Mouse (Mus musculus) small intestine, adult 2 months (tissue): ENCODE measurements at regions not wholly inside any gene's neighbourhood (a gene's known extent, or its start where the extent isn't known, plus 50 kb on each side); places are given as distances from the start of the nearest gene placed in this dataset.

Experiments used
- CTCF ChIP-seq: fragments of 200-500 bp; IDR thresholded peaks from 2 replicates; pipeline ENCODE4 v1.5.1; 2012; ENCODE audit warnings: low read depth, mild to moderate bottlenecking, control low read depth, inconsistent platforms, low read length, moderate library complexity, mixed read lengths; ENCODE audit not compliant: insufficient replicate concordance, insufficient read length; ENCODE audit errors: extremely low read depth
- POLR2A ChIP-seq: fragments of 200-500 bp; IDR thresholded peaks from 2 replicates; pipeline ENCODE4 v1.6.1; 2012; ENCODE audit warnings: low read depth, mild to moderate bottlenecking, control low read depth, inconsistent platforms, low read length, moderate library complexity

DNA sequence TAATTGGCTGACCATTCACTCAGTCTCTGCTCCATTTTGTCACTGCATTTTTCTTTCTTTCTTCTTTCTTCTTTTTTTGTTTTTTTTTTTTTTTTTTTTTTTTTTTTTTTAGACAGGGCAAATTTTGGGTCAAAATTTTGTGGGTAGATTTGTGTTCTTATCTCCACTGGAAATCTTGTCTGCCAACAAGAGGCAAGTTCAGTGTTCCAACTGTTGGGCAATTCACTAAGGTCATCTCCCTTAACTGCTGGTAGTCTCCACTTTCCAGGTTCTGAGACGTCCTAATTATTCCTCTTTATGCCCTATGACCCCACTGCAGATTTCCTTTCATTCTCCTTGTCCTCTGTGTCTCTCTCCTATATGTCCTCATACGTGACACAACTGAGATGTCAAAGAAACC is 100.1 kb upstream of the Mrpl21 start:
- TF ChIP-seq CTCF = no peak
- TF ChIP-seq POLR2A = no peak
